Mouse (Mus musculus): Measurements from ENCODE around the gene Stim1. TPM values are rescaled to one million over a fixed set of nuclear protein-coding genes. Genes with fewer than 3 reads are reported as not detected.

Stim1 gene
- polyA plus RNA-seq, 1 experiment: 21.6 TPM

DNA sequence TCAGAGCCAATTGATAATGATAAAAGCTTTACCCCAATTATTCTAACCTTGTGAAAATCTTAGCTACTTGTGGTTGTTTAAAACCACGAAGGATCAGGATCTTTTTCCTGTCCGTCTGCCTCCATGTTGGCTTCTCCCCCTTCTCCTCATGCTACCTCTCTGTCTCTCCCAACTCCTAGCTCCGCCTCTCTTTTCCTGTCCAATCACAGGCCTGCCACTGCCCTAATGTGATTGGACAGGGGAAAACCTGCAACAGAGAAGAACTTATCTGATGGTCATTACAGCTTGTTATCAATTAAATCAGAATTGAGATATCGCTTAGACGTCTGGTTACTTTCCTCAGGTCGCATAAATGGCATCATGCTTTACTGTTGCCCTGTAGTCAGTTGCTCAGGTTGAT lies 21.9 kb downstream of the Stim1 start:
- 88% methylated on average over 6 of the region's 6 CpGs for WGBS
- no peak for DNase-seq (ENCODE audit: low read depth, low spot score)

DNA sequence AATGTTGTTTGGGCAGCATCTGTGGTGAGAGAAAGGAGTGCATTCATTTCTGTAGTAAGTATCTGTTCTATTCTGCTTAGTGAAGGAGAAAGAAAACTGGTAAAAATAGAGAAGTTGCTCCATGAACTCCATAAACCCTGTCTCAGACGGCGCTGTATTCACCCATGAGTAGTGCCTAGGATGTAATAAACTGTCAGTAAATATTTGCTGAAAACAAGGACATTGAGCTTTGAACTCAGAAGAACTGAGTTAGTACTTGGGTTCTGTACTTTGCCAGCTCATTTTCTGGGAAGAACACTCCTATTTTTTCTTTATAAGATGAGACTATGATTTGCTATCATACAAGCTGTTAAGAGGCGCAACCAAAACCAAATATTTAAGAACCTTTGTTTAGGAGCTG lies 24.6 kb downstream of the Stim1 start:
- no peak for DNase-seq (ENCODE audit: low read depth, low spot score)
- WGBS: 30% methylated on average over 3 of the region's 3 CpGs

DNA sequence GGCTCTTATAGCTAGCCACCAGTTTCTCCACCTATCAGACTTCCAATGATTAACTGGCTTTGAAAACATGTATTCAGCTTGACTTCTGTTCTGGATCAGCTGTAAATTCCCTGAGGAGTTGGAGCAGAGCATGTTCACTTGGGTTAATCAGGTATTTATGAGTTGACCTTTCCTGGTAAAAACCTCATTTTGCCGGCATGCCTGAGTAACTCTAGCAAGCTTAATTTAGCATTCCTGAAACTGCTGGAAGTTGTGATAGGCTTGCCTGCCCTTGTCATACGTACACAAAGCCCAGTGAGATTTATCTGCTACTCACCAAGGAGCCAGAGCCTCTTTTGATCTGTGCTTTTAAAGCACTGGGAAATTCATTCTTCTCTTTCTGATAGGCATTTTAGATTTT lies 25.6 kb downstream of the Stim1 start:
- no peak for DNase-seq (ENCODE audit: low read depth, low spot score)

GRCm38 (mm10) chr7:102300761-102301160 lies 33.2 kb downstream of the Stim1 start:
- WGBS: 31% methylated on average over 1 of the region's 1 CpGs
- DNase-seq (ENCODE audit: low read depth, low spot score): no peak

More for the DNA sequence above, 25.6 kb downstream of the Stim1 start:
- 27% methylated on average over 2 of the region's 2 CpGs for WGBS

DNA sequence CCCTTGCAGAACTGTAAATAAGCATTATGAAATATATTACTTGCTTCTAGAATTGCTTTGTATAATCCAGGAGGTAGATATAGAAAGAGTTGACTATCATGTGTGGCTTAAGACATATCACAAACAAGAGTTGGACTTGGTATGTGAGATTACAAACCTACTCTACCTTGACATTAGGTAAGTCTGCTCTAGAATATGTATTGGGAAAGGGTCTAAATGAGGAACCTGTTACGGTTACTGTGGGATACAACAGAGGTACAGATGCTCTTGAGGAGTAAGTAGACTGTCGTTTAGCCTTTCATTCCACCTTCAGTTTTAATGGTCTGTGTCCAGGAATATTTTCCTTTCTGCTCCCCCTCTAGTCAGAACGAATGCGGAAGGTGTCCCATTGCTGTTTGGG lies 34.9 kb downstream of the Stim1 start:
- no peak for DNase-seq (ENCODE audit: low read depth, low spot score)
- 91% methylated on average over 4 of the region's 4 CpGs for WGBS

- no peak for DNase-seq (ENCODE audit: low read depth, low spot score)
- WGBS: 67% methylated on average over 2 of the region's 2 CpGs
Observed at GRCm38 (mm10) chr7:102305596-102305995, 38.0 kb downstream of the Stim1 start.

GRCm38 (mm10) chr7:102310266-102310665 lies 42.7 kb downstream of the Stim1 start:
- no peak for DNase-seq (ENCODE audit: low read depth, low spot score)

DNA sequence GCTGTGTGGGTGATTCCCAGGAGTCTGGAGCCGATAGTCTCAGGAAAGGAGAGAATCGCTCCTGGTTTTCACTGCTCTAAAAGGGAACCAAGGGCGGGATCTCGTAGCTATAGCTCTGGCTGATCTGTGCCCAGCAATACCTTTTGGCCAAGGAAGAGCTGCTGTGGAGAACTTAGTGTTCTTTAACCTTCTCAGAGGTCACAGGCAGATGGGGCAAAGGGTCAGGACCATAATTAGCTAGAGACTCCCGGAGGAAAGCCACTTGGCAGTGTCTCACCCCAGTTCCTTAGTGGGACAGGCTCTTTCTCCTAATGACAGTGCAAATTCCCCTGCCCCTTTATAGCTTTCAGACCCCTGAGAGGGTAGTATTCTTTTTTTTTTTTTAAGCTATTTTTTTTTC lies 43.2 kb downstream of the Stim1 start:
- no peak for DNase-seq (ENCODE audit: low read depth, low spot score)
- WGBS: 73% methylated on average over 5 of the region's 5 CpGs

- DNase-seq (ENCODE audit: low read depth, low spot score): no peak
- WGBS: 55% methylated on average over 4 of the region's 4 CpGs
Observed at GRCm38 (mm10) chr7:102312840-102313534, 45.4 kb downstream of the Stim1 start.

DNA sequence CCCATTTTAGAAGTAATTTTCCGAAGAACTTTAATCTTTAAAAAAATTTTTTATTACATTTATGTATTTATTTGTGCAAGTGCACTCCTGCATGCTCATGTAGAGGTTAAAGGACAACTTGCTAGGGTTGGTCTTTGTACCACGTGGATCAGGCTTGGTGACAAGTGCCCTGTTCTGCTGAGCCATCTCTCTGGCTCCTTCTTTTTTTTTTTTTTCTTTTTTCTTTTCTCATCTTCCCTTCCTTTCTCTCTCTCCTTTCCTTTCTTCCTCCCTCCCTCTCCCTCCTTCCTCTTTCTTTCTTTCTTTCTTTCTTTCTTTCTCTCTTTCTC lies 45.9 kb downstream of the Stim1 start:
- no peak for DNase-seq (ENCODE audit: low read depth, low spot score)
- 31% methylated on average over 2 of the region's 2 CpGs for WGBS

DNA sequence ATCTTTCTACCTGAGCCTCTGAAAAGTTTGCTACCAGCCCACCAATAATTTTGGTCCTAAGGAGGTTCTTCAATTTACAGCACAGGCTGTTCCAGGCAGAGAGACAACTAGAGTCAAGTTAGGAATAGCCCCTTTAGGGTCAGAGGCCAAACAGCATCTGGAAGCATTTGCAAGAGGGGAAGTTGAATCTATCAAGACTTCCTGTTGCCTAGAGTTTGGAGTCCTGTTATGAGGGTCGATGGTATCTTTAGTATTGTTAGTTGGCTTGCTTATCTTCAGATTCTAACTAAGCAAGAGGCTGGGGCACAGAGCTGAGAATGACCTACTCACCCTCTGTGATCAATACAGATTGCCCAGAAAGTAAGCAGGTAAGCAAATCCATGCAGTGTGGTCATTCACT lies 46.5 kb downstream of the Stim1 start:
- WGBS: 32% methylated on average over 1 of the region's 1 CpGs
- no peak for DNase-seq (ENCODE audit: low read depth, low spot score)

DNA sequence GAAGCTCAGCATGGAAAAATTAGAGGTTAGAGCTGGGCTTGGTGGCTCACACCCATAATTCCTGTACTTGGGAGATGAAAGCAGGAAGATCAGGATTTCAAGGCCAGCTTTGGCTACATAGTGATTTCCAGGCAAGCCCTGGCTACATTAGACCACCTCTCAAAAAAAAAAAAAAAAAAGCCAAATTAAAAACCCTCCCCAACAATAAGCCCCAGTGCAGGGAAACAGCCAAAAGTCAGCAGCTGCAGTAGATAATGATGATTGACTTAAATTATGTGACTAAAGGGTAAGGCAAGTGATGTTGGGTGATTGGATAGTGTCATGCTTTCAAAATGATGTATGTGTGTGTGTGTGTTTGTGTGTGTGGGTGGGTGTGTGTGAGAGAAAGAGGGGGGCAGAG lies 47.3 kb downstream of the Stim1 start:
- DNase-seq (ENCODE audit: low read depth, low spot score): no peak

GRCm38 (mm10) chr7:102315435-102315834 lies 47.8 kb downstream of the Stim1 start:
- DNase-seq (ENCODE audit: low read depth, low spot score): no peak
- WGBS: 35% methylated on average over 7 of the region's 7 CpGs

GRCm38 (mm10) chr7:102317583-102318168 lies 50.1 kb downstream of the Stim1 start:
- 64% methylated on average over 3 of the region's 3 CpGs for WGBS
- DNase-seq (ENCODE audit: low read depth, low spot score): no peak

GRCm38 (mm10) chr7:102322137-102322536 lies 54.5 kb downstream of the Stim1 start:
- WGBS: 63% methylated on average over 5 of the region's 5 CpGs
- no peak for DNase-seq (ENCODE audit: low read depth, low spot score)

DNA sequence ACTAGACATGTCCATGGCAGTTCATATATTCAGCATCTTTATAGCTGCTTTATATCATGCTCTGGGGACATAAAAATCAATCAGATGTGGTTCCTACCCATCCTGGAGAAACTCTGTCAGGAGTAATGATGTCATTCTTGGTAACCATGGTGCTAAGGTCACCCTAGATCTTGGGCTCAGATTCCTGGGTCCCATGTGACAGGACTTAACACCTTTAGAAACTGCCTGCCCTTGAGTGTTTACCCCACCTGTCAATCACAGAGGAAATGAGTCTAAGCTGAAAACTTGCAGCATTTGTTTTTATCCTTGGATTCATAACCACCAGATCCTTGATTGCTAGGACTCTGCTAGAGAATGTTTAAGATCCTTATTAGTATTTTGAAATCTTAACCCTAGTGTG lies 58.7 kb downstream of the Stim1 start:
- no peak for DNase-seq (ENCODE audit: low read depth, low spot score)

GRCm38 (mm10) chr7:102330270-102330669 lies 62.7 kb downstream of the Stim1 start:
- WGBS: 95% methylated on average over 5 of the region's 5 CpGs
- DNase-seq (ENCODE audit: low read depth, low spot score): no peak

DNA sequence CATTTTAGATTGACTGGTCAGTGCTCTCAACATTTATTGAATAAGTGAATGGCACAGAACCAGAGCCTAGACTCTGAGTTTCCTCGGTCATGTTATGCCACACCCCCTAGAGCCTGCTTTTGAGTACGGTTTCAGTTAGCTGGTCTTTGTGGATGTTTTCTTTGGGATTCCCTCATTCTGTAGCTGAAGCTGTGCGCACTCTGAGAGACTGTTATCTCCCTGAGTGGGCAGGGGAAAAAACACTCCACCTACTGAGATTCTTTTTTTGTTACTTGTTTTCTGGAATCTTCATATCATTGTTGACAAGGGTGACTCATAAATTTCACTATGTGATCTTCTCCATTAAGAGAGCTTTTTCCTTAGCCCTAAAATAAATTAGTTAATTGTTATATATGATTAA lies 63.9 kb downstream of the Stim1 start:
- DNase-seq (ENCODE audit: low read depth, low spot score): no peak
- 47% methylated on average over 3 of the region's 3 CpGs for WGBS

DNA sequence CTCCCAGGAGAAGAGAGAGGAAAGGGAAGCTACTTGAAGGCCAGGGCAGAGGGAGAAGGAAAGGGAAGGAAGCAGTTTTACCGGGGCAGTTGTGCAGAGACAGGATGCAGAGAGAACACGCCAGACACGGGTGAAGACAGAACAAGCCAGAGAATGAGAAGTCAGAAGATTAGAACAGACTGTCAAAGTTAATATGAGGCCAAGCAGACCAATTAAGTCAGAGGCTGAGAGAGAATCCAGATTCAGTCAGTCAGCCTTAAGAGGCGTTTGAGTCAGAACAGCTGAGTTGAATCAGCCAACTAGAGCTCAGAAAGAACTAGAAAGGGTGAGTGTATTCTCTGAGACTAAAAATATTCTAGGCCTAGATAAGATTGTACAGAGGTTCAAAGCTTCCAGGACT lies 66.1 kb downstream of the Stim1 start:
- WGBS: 53% methylated on average over 4 of the region's 4 CpGs
- no peak for DNase-seq (ENCODE audit: low read depth, low spot score)

GRCm38 (mm10) chr7:102337326-102337725 lies 69.7 kb downstream of the Stim1 start:
- 89% methylated on average over 5 of the region's 5 CpGs for WGBS
- DNase-seq (ENCODE audit: low read depth, low spot score): no peak

- no peak for DNase-seq (ENCODE audit: low read depth, low spot score)
- WGBS: 1% methylated on average over 3 of the region's 3 CpGs
Observed at GRCm38 (mm10) chr7:102337898-102338297, 70.3 kb downstream of the Stim1 start.

DNA sequence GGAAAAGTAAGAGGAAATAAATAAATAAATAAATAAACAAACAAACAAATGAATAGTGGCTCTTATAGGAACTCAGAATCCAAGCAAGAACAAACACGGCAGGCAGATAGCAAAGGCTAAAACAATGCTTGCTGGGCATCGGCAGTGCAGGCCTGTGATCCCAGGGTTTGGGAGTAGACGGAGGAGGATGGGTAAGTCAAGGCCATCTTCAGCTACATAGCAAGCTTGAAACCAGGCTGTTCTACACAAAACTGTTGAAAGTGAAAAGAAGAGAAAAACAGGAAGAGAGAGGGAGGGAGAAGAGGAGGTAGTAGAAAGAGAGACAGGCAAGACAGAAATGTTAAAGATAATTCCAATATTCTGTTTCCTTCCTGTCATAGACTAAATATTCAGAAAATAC lies 71.3 kb downstream of the Stim1 start:
- 92% methylated on average over 3 of the region's 3 CpGs for WGBS
- no peak for DNase-seq (ENCODE audit: low read depth, low spot score)
